Mouse (Mus musculus): ENCODE data around the gene Rrnad1.

DNA sequence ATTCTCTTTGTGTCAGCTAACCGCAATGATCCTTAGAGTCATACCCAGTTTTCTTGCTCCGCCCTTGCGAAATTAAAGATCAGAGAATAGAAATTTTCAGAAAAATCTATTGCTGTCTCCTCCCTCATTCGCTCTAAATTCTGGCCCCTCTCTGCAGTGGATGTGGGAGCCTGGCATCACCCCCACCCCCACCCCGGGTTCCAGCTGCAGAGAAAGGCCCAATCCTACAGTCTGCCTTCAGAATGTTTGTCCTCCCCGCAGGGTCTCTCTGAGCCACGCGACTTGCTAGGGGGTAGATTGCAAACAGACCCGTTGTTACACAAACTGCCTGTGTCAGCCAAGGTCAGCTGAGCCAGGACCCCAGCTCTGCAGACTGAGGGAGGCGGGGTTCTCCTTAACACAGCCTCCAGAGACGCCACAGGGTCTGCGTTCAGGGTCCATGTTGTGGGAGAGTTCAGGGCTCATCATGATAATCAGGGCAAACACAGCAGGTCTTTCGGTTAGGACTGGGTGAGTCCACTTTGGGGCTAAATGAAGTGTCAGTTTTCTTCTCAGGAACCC lies 19.5 kb upstream of the Rrnad1 start:
- TF ChIP-seq CTCF (IDR thresholded peaks at IDR 0.05; ENCODE audit: low read depth, low read length) (no peak), GATA2 (IDR thresholded peaks at IDR 0.05; ENCODE audit: borderline replicate concordance, low read depth, low read length) (no peak)

All from G1E (cell line).